Mouse (Mus musculus) hindbrain, postnatal 0 days (tissue): Measurements from ENCODE around the gene Hoxd11. TPM values are rescaled to one million over a fixed set of nuclear protein-coding genes. Genes with fewer than 3 reads are reported as not detected.

ENCODE experiments used
- ATAC-seq: fragments of 200-750 bp; cut with Nextera tagmentation; 2 replicates; pipeline ENCODE4 v1.8.0; 2017; ENCODE audit warnings: mild to moderate bottlenecking, moderate TSS enrichment, moderate library complexity
- DNase-seq: peaks from one replicate; pipeline ENCODE4 v3.0.0-alpha.2; 2015; ENCODE audit warnings: low spot score
- H3K27ac ChIP-seq: fragments of 300-500 bp; sonication (generic); 2 replicates; pipeline ENCODE4 v1.5.1; 2014; ENCODE audit warnings: mild to moderate bottlenecking
- H3K27me3 ChIP-seq: fragments of 300-500 bp; sonication (generic); 2 replicates; pipeline ENCODE4 v1.6.1; 2014; ENCODE audit warnings: low read length, mixed read lengths; ENCODE audit not compliant: insufficient read depth
- H3K36me3 ChIP-seq: fragments of 300-500 bp; sonication (generic); 2 replicates; pipeline ENCODE4 v1.6.1; 2014; ENCODE audit warnings: low read length, mixed read lengths; ENCODE audit not compliant: insufficient read depth
- H3K4me1 ChIP-seq: fragments of 300-500 bp; sonication (generic); 2 replicates; pipeline ENCODE4 v1.6.1; 2014; ENCODE audit warnings: antibody characterized with exemption, low read length, mixed read lengths; ENCODE audit not compliant: insufficient read depth
- H3K4me2 ChIP-seq: fragments of 300-500 bp; sonication (generic); 2 replicates; pipeline ENCODE4 v1.6.1; 2014; ENCODE audit warnings: low read depth, mild to moderate bottlenecking, low read length, moderate library complexity, mixed read lengths
- H3K4me3 ChIP-seq: fragments of 300-500 bp; sonication (generic); 2 replicates; pipeline ENCODE4 v1.5.1; 2014; ENCODE audit warnings: low read length
- H3K9ac ChIP-seq: fragments of 300-500 bp; sonication (generic); replicated peaks from 2 replicates; pipeline ENCODE4 v1.6.1; 2014; ENCODE audit warnings: mild to moderate bottlenecking, low read length, moderate library complexity, mixed read lengths
- H3K9me3 ChIP-seq: fragments of 300-500 bp; sonication (generic); 2 replicates; pipeline ENCODE4 v1.6.1; 2016; ENCODE audit warnings: low read length, mixed read lengths
- CTCF ChIP-seq: IDR thresholded peaks from 2 replicates; pipeline ENCODE4 v1.5.1; 2016; ENCODE audit warnings: antibody characterized with exemption, control low read depth, low read depth
- WGBS: fragments of 180-500 bp; shearing (Covaris S2); extraction: QIAGEN DNeasy Blood & Tissue Kit; methylation state at CpG from one replicate; pipeline ENCODE4 v1.1.7; 2014; 5-methylcytosine and 5-hydroxymethylcytosine counted together
- polyA plus RNA-seq: library from polyadenylated mRNA; unstranded; fragments of >200 nt; fragmentation: Nextera tagmentation; extraction: Ambion mirVana; gene quantifications from 2 replicates; pipeline ENCODE4 v1.2.1, GENCODE M21; 2015
- total RNA-seq: library from RNA; depleted of rRNA; stranded (reverse); fragments of >200 nt; gene quantifications from 2 replicates; pipeline ENCODE4 v1.2.3, GENCODE M21; 2014

Hoxd11 gene
- total and polyA plus RNA-seq, 2 experiments from 2014 or later: not detected

DNA sequence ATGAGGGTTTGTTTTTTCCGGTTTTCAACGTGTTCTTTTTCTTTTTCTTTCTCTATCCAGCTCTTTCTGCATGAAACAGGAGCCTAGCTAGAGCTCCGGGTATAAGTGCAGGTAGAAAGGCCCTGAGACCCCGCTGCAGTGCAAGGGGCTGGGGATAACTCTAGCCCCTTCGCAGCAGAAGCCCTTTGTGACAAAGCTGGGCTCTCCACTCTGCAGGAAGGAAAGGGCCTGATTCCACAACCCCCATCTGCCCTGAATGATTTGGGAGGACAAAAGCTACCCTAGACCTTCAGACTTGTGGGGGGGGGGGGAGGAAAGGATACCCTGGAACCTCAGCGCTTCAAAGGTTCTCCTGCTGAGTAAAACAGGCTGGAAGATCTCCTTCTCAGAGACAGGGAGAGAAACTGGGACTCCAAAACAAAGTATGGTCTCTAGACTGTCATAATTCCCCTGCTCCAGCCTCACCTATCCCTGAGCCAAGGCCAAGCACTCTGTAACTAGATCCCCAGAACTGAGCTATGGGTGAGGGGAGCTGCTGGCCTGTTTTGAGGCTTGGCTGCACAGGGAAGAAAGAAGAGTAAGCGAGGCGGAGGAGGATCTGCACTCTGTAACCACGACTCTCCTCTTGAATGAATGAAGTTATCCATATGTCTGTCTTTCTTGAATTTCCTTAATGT is 2.8 kb upstream of the Hoxd11 start:
- Histone ChIP-seq H3K9ac (no peak overlapping the region), H3K9me3 (no peaks in the 10 kb centered on the region), H3K4me2 (no peak overlapping the region), H3K27me3 (peaks cover 98% of the 10 kb centered on the region), H3K36me3 (no peaks in the 10 kb centered on the region), H3K27ac (no peak overlapping the region), H3K4me3 (no peak overlapping the region), H3K4me1 (no peaks in the 10 kb centered on the region)
- no peak for TF ChIP-seq CTCF
- WGBS: 2% methylated on average over 9 of the region's 9 CpGs
- no peak for DNase-seq
- no peak for ATAC-seq

DNA sequence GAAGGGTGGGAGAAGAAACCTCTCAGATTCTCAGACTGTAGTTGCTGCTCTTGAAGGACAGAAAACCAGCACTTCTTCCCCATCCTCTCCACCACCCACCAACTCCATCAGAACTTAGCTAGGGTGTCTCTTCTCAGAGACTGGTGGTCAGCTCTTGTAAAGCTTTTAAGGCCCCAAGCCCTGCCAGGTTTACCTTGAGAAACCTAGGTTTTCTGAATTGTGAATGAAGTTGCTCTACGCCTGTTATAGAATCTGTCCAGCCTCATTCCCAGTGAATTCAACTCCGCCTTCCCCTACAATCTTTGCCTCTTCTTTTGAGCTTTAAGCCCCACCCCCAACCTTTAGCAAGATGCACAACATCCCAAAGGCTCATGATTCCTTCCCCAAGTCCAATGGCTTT is 2.3 kb upstream of the Hoxd11 start:
- H3K9me3 ChIP-seq: no peaks in the 10 kb centered on the region
- no peak overlapping the region for H3K4me3 ChIP-seq
- DNase-seq: no peak
- H3K4me2 ChIP-seq: no peak overlapping the region
- peaks cover 97% of the 10 kb centered on the region for H3K27me3 ChIP-seq
- 6% methylated on average over 2 of the region's 2 CpGs for WGBS
- no peak for TF ChIP-seq CTCF
- no peak for ATAC-seq
- no peaks in the 10 kb centered on the region for H3K4me1 ChIP-seq
- H3K36me3 ChIP-seq: no peaks in the 10 kb centered on the region
- H3K27ac ChIP-seq: no peak overlapping the region
- H3K9ac ChIP-seq: no peak overlapping the region

DNA sequence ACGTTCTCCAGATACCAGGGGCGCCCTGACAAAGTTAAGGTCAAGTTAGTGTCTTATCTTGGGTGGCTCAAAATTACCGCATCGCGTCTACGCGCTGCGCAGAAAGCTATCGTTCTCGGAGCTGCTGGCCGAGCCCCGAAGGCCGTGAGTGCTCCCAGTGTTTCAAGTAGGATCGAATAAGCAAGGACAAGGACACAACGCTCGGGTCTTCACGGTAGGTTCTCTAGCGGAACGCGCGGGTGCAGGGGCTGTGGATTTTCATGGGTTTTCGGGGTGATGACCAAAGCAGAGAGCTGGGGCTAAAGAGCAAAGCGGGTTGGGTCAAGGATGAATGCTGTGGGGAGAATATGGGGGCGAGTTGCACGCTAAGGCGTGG is 227 bp downstream of the Hoxd11 start:
- no peak overlapping the region for H3K4me3 ChIP-seq
- DNase-seq: no peak
- H3K27ac ChIP-seq: no peak overlapping the region

DNA sequence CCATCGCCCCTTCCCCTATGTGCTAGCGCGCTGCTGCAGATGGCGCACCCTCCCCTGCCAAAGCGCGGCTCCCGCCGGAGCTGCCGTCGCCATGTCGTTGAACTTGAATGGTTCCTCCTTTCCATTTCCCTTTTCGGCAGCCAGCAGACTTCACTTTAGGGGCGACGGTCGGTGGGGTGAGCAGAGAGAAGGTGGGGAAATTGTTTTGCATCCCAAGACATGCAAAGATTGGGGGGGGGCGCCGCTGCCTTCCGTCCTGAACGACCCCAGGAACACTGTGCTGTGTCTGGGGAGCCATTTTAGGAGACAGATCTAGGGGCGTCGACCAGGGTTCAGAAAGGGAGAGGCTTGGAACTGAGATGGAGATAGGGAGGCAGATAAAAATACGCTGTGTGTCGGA is 623 bp downstream of the Hoxd11 start:
- Histone ChIP-seq H3K4me2 (no peak overlapping the region), H3K9ac (no peak overlapping the region), H3K36me3 (no peaks in the 10 kb centered on the region), H3K27me3 (peaks cover 96% of the 10 kb centered on the region), H3K27ac (no peak overlapping the region), H3K9me3 (no peaks in the 10 kb centered on the region), H3K4me3 (no peak overlapping the region), H3K4me1 (no peaks in the 10 kb centered on the region)
- WGBS: under 1% methylated on average over 21 of the region's 23 CpGs
- ATAC-seq (no peak), DNase-seq (no peak)
- no peak for TF ChIP-seq CTCF

More for the DNA sequence above, 227 bp downstream of the Hoxd11 start:
- no peaks in the 10 kb centered on the region for H3K9me3 ChIP-seq
- TF ChIP-seq CTCF: no peak
- no peak for ATAC-seq
- H3K36me3 ChIP-seq: no peaks in the 10 kb centered on the region
- H3K9ac ChIP-seq: no peak overlapping the region
- H3K27me3 ChIP-seq: peaks cover 96% of the 10 kb centered on the region
- 1% methylated on average over 26 of the region's 26 CpGs for WGBS
- no peak overlapping the region for H3K4me2 ChIP-seq
- no peaks in the 10 kb centered on the region for H3K4me1 ChIP-seq

DNA sequence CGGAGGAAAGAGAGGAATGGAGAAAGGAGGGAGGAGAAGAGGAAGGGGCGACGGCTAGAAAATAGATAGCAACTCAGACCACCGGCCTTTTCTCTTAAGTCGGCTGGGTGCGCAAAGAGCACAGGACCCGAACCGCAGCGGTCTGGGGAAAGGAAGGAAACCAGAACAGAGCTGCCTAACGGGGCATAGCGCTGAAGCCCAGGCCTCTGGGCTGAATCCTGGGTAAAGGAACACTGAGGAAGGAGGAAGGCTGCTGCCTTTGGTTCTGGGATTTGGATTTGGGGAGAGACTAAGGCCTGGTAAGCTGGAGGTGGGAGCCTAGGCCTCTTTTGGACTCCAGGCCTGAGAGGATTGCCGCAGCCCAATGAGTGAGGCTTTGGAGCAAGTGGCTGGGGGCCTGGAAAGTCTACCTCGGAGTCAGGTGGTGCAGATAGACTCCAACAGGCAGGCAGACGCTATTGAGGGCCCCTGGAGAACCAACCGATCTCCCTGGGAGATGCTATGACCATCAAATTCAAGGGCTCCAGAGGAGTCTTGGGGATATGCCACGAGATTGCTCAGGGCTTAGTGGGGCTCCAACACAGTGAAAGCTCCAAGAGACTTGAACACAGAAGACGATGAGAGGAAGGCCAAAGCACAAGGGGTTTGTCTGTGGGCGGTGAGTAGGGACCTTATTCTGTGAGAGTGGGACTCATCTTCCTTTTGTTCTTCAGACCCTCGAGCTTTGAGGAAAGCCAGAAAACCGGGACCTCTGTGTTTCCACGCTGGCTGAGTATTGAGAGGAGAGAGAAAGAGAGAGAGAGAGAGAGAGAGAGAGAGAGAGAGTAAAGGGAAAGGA is 1.4 kb downstream of the Hoxd11 start:
- peaks cover 96% of the 10 kb centered on the region for H3K27me3 ChIP-seq
- H3K9ac ChIP-seq: no peak overlapping the region
- WGBS: 5% methylated on average over 21 of the region's 21 CpGs
- no peaks in the 10 kb centered on the region for H3K36me3 ChIP-seq
- H3K4me3 ChIP-seq: no peak overlapping the region
- H3K4me1 ChIP-seq: no peaks in the 10 kb centered on the region
- H3K9me3 ChIP-seq: no peaks in the 10 kb centered on the region
- no peak for TF ChIP-seq CTCF
- H3K27ac ChIP-seq: no peak overlapping the region
- ATAC-seq (no peak), DNase-seq (no peak)
- no peak overlapping the region for H3K4me2 ChIP-seq

DNA sequence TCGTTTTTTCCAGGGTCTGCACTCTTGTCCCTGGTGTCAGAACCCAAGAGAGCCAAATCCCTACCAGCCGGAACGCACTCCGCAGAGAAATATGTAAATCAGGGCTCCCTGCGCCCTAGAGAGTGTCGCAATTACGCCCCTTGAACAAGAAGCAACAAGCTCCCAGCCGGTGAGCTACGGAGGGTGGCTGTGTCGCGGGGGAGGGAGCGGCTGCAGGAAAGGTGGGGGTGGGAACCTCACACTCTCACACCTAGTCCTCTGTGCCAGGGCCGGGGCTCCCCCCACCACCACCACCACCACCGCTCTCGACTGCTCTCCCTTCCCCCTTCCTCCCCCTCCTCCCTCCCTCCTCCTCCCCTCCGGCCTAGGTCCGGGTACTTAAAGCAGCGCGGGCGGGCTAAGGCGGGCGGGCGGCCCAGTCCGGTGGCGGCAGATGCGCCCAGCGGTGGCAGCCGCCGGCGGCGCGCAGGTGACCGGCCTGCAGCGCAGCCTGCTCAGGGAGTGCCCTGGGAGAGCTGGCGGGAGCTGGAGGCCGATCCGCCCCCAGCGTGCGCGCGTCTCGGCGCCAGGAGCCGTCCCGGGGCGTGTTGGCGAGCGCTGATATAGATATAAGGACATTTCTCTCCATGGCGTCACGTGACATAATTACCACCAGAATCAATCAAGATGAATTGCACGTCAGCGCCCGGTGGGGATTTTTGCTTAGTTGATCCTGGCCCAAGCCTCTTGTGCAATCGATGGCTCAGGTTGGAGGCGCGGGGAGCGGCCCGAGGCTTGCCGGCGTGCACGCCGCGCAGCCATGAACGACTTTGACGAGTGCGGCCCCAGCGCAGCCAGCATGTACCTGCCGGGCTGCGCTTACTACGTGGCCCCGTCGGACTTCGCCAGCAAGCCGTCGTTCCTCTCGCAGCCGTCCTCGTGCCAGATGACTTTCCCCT is 2.5 kb downstream of the Hoxd11 start:
- no peak for DNase-seq
- Histone ChIP-seq H3K9ac (no peak overlapping the region), H3K4me2 (no peak overlapping the region), H3K9me3 (no peaks in the 10 kb centered on the region), H3K4me1 (no peaks in the 10 kb centered on the region), H3K36me3 (no peaks in the 10 kb centered on the region), H3K4me3 (peak overlapping the region; percentile 14; the same call in 1 of the 2 replicates), H3K27me3 (peaks cover 95% of the 10 kb centered on the region), H3K27ac (no peak overlapping the region)
- no peak for TF ChIP-seq CTCF
- 0 out of 2 replicates have a peak, but pooled peaks have one; percentile 25 for ATAC-seq
- 1% methylated on average over 71 of the region's 78 CpGs for WGBS
